Mouse (Mus musculus) lung, postnatal 0 days (tissue): ENCODE results near the gene Pelp1.

ENCODE experiments used
- CTCF ChIP-seq: IDR thresholded peaks from 2 replicates; pipeline ENCODE4 v1.5.1; 2016; ENCODE audit warnings: antibody characterized with exemption, mild to moderate bottlenecking
- EP300 ChIP-seq: IDR thresholded peaks from 2 replicates; pipeline ENCODE4 v1.6.1; 2016; ENCODE audit warnings: antibody characterized with exemption, mild to moderate bottlenecking, control low read depth

DNA sequence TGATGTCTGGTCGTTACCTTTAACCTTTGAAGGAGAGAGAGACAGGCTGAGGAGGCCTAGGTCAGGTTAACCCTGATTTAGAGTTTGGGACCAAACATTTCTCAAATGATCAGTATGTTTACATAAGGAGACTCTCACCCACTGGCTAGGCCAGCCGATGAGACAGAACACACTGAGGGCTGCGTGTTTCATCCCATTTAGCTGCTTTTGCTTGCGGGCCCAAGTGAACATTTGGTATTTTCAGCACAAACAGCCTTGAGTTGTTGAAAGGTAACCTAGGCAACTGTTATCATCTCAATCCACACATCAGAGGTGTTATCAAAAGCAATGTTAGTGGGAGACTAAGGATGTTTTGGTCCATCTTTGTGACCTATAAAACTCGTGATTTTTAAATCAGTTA is 9.7 kb upstream of the Pelp1 start:
- TF ChIP-seq CTCF, result no peak
- no peak for TF ChIP-seq EP300
